Mouse (Mus musculus) forelimb bud, embryonic 11.5 days (tissue): ENCODE data around the gene Hoxd13.
A peak's percentile ranks its signal among the peaks of the same experiment; 100 is the strongest.

ENCODE experiments used
- DNase-seq: peaks from one replicate; pipeline ENCODE4 v3.0.0-alpha.2; 2012; ENCODE audit warnings: low read depth, low spot score

Gene Hoxd13

DNA sequence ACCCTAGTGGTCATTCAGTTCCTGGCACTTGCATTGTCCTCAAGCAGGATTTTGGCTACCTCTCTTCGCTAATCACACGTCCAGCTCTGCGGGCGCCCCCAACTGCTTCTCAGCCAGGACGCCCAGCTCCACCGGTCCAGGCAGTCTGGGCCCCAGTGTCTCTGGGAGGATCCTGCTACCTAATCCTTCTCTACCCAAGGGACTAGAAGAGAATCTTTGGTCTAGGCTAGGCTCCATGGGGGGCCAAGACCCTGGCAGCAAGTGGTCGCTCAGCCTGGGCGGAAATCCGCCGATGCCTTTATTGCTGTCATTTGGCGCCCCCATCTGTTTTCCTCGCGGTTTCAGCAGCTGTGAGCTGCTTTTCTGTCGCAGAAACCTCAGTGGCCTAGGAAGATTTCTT is 6.4 kb upstream of the Hoxd13 start:
- DNase-seq = peak; percentile 80

DNA sequence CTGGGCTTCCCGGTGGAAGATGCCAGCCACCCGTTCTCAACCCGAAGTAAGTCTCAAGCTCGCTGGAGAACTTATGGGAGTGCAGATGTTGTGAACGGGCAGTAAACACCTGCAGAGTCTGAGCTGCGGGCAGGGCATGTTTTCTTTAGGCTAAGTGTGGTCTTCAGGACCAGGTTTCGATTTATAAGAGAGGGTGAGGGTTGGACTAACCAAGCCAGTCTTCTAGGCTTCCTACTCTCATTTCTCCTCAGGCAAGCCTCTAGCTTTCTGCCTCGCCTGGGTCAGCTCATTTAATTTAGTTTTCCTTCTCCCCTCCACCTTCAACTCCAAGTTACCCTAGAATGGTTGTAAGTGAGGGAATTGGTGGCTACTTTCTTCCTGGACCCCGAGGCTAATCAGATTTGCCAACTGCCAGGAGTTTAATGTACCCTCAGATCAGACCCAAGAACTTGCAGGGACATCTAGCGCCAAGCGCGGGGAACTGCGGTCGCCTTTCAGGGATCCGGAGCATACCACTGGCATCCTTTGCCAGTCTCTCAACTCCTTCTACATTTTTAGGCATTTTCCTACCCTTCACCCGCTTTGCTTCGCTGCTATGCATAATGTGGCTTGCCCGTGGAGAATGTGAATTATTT is 4.7 kb upstream of the Hoxd13 start:
- DNase-seq = peak; percentile 79

DNA sequence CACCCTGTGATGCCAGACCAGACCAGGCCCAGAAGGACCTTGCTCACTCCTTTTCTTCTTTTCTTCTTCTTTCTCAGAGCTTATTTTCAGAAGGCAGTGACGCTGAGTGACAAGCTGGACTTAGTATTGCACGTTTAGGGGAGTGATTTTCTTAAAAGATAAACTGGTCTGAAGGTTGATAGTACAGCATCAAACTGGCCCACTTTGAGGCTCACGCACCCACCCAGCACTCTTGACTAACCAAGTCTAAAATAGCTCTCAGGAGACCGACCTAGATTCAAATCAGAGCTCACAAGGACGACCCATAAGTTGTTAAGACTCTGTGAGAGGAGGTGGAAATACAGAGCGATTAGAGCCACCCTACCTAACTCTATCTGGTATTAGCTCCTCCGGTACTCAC is 1.7 kb upstream of the Hoxd13 start:
- DNase-seq = no peak

DNA sequence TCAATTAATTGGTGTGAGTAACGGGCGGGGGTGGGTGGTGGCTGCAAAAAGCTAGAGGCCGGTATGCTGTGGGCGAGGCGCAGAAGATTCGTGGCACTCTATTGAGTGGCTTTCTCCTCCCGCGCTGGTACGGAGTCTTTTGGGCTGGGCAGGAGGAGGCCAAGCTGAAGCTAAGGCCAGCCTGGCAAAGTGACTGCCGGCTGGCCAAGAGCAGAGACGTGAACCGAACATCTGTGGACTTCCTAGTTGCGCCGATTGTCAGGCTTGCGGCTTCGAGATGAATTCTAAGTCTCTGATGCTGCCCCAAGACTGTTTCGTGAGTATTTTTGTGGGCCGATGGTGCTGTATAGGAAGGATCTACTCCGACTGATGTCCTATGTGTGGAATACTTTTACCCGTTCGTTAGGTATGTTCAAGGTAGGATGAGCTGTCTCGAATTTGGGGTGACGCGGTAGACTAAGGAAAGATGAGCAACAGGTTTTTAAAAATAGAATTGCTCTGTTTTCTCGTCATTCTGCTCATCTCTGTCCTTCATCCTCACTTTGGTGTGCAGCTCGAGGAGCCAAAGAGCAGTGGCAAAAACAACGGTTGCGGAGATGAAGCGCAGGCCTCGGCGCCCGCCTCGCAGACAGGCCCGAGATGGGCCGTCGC is 794 bp upstream of the Hoxd13 start:
- no peak for DNase-seq

DNA sequence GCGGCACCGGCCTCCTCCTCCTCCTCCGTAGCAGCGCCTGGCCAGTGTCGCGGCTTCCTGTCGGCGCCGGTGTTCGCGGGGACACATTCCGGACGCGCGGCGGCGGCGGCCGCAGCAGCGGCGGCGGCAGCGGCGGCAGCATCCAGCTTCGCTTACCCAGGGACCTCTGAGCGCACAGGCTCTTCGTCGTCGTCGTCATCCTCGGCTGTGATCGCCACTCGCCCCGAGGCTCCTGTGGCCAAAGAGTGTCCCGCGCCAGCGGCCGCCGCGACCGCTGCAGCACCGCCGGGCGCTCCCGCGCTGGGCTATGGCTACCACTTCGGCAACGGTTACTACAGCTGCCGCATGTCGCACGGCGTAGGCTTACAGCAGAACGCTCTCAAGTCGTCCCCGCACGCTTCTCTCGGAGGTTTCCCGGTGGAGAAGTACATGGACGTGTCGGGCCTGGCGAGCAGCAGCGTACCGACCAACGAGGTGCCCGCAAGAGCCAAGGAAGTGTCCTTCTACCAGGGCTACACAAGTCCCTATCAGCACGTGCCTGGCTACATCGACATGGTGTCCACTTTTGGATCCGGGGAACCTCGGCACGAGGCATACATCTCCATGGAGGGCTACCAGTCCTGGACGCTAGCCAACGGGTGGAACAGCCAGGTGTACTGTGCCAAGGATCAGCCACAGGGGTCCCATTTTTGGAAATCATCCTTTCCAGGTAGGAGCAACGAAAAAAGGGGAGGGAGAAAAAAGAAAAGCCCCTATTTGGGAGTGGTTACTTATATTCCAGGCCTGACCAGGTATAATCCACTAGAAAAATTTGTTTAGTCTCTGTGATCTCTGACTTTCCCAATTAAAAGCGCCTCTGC is 490 bp downstream of the Hoxd13 start:
- DNase-seq = no peak

DNA sequence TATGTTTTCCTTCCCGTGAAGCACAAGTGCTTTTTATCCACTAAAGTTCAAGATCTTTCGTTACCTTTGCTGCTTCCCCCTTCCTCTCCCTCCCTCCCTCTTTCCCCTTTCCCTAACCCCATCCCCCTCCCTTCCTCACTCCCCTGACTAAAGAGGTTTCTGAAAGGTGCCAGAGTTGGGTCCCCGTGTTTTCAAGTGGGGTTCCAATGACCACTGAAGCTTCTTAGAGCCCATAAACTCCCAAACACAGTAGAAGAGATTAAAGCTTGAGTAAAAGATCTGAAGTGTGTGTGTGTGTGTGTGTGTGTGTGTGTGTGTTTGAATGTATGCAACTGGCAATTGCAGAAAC is 1.1 kb downstream of the Hoxd13 start:
- DNase-seq = no peak

DNA sequence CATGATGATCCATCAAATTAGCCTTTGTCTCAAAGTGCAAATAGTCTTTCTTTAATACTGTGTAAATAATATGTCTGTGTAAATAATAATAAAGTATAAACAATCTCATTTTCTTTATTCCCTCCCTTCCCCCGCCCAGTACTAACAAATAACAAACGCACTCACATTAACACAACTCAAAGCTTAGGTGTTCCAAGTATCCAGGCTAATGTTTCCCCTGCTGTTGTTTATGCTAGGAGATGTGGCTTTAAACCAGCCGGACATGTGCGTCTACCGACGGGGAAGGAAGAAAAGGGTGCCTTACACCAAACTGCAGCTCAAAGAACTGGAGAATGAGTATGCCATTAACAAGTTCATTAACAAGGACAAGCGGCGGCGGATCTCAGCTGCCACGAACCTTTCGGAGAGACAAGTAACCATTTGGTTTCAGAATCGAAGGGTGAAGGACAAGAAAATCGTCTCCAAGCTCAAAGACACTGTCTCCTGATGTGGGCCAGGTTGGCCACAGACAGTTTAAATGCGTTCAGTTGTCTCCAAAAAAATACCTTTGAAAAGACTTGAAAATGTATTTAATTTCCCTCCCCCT is 1.6 kb downstream of the Hoxd13 start:
- DNase-seq = no peak

DNA sequence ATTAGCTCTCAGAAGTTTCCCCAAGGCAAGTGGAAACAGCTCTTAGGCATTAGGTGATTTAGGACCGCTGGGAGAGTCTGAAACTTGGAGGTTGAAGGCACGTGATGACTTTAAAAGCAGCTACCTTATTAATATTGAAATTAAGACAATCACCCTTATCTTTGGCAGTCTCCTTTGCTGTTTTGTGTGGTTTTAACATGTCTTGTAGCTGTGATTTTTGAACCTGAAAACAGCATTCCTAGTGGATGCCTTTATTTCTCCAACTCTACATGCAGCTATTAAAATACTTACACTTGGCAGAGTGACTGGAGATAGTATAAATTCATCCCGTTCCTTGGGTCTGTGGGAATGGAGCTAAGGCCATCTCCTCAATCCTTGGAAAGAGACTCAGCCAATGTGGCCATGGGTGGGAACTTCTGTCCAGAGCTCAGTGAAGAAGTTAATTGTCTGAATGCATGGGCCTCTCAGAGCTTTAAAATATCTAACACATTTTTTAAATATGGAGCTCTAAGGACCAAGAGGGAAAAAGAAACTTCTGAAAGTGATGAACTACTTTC is 2.6 kb downstream of the Hoxd13 start:
- DNase-seq = no peak

DNA sequence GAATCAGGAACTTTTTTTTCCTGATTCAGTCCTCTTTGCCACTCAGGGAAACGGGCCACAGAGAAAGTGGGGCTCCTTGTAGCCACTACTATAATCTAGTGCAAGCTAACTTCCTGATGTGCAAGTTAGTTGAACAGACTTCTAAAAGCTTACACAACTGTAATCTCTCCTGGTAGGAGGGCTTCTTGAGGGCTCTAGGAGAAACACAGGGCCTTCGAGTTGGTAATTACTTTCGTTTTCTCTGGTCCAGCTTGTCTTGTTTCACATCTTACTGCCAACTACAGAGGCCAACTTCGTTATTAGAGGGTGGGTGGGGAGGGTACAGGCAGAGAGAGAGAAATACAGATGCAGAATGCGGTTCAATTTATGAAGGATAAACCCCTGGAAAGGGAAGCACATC is 3.7 kb downstream of the Hoxd13 start:
- DNase-seq = no peak

DNA sequence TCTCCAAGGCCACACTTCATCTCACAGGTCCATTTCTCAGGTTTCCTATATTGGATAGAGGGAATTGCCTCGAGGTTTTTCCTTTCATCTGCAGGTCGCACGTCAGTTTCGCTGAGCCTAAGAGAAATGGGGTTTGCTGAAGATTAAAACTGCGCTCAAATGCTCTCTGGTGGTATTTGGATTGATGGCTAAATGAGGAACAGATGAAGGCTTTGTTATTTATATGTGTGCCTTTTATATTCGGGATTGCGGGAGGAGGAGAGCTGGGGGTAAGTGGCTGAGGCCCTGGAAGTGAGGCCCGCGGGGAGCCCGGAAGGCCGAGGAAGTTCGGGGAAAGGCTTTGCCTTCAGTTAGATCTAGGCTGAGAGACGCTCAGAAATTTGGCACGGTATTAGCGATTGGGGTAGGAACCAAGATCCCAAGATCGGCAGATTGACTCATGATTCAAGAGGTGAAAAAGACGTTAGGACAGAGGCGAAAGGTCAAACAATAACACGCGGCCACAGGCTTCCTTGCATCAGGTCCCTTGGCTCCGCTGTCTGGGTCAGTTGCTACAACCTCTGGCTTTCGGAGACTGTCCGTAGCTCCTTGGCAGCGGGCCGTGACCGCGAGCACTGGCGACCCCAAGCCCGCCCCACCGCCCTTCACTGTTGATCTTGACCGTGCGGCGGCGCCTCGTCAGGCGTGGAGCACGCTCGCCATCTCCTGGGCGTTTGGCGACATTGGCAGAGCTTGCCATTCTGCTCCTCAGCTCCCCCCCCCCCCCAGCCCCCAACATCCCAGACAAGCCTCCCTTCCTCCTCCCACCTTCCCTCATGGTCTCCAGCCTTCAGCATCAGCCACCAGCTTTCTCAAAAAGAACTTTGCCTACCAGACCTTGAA is 4.6 kb downstream of the Hoxd13 start:
- peak; percentile 89 for DNase-seq

DNA sequence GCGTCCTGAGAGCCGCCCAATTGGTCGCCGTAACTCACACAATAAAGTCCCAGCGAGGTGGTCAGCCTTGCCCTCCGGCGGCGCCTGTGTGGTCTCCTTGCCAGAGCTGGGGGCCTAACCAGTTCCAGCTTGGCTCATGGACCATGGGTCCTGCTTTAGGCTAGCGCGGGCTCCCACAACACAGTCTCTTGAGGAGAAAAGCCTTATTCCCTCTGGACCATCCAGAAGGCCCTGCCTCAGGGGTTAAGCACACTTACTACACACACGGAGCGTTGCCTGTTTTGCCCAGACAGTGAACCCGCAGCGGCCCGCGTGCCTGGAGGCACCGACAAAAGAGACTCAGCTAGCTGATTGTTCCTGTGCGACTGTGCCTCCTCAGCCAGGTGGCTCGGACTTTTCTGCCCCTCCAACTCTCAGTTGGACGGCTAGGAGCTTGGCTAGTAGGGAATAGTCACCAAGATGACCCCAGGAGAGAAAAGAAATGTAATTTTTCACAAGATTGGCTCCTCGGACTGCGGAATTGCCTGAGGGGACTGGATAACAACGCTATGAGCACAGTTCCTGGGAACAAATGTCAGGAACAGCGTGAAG is 5.8 kb downstream of the Hoxd13 start:
- peak; percentile 82 for DNase-seq

DNA sequence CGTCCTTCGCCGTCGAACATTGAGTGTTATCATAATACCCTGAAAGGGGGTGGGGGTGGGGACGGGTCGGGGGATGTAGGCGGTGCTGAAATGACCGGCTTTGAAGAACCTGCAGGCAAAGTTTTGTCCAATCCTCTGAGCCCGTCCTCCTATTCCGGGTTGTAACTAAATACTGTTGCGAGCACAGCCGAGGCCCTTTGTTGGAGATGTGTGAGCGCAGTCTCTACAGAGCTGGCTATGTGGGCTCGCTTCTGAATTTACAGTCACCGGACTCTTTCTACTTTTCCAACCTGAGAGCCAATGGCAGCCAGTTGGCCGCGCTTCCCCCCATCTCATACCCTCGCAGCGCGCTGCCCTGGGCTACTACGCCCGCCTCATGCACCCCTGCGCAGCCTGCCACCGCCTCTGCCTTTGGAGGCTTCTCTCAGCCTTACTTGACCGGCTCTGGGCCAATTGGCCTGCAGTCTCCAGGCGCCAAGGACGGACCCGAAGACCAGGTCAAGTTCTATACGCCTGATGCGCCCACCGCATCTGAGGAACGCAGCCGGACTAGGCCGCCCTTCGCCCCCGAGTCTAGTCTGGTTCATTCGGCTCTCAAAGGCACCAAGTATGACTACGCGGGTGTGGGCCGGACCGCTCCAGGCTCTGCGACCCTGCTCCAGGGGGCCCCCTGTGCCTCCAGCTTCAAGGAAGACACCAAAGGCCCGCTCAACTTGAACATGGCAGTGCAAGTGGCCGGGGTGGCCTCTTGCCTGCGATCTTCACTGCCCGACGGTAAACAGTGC is 7.0 kb downstream of the Hoxd13 start, which contains the start of gene Hoxd12:
TSS of gene Hoxd12 (plus strand) at position 133 of the 785 bp plus-strand sequence.
- DNase-seq = peak; percentile 74

DNA sequence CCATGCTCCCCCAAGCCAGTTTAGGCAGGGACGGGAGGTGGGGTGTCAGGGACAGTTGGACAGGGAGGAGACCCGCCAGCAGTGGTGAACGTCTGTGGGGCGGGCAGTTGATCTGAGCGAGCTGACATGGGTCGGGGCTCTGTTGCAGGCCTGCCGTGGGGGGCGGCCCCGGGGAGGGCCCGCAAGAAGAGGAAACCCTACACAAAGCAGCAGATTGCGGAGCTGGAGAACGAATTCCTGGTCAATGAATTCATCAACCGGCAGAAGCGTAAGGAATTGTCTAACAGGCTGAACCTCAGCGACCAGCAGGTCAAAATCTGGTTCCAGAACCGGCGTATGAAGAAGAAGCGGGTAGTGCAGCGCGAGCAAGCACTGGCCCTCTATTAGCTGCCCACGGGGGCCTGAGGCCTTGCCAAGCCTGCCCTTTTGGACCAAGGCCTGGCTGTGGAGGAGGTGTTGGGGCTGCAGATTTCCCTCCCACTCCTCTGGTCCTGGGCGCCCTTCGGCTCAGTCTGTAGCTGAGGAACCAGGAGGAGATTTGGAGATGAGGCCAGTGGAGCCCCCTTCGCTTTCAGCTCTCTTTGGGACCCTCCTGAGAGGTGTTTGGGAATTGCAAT is 7.7 kb downstream of the Hoxd13 start:
- no peak for DNase-seq

DNA sequence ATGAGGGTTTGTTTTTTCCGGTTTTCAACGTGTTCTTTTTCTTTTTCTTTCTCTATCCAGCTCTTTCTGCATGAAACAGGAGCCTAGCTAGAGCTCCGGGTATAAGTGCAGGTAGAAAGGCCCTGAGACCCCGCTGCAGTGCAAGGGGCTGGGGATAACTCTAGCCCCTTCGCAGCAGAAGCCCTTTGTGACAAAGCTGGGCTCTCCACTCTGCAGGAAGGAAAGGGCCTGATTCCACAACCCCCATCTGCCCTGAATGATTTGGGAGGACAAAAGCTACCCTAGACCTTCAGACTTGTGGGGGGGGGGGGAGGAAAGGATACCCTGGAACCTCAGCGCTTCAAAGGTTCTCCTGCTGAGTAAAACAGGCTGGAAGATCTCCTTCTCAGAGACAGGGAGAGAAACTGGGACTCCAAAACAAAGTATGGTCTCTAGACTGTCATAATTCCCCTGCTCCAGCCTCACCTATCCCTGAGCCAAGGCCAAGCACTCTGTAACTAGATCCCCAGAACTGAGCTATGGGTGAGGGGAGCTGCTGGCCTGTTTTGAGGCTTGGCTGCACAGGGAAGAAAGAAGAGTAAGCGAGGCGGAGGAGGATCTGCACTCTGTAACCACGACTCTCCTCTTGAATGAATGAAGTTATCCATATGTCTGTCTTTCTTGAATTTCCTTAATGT is 8.4 kb downstream of the Hoxd13 start:
- DNase-seq = no peak

DNA sequence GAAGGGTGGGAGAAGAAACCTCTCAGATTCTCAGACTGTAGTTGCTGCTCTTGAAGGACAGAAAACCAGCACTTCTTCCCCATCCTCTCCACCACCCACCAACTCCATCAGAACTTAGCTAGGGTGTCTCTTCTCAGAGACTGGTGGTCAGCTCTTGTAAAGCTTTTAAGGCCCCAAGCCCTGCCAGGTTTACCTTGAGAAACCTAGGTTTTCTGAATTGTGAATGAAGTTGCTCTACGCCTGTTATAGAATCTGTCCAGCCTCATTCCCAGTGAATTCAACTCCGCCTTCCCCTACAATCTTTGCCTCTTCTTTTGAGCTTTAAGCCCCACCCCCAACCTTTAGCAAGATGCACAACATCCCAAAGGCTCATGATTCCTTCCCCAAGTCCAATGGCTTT is 9.0 kb downstream of the Hoxd13 start:
- DNase-seq = no peak

DNA sequence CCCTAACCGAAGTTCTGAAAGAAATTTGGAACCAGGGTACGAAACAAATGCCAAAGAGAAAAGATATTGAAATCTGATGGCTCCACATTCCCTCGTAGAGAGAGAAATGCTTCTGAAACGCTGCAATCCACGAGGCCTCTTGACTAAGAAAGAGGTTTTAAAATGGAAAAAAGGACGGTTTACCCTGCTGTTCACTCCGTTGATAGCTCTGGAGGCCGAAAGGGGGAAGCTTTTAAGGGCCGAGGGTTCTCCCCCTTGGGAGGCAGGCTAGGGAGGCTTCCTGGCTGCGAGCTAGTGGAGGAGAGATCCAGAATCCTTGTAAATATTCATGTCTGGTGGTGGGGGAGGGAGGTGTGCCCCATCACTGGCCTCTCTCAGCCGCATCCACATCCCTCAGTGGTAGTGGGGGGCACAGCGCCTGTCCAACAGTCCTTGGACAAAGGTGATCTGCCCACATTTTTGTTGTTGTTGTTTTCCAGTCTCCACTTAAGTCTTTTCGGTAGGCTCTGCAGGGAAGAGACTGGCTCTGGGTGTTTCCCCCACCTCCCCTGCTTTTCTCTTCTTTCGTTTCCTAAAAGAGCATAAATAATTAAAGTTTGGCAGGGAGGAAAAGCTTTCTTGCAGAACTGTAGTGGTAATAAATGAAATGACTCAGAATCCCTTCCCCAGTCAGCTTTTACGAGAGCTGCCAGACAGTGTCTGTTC is 10.9 kb downstream of the Hoxd13 start, which contains the start of gene Hoxd11:
TSS of gene Hoxd11 (plus strand) at position 667 of the 705 bp plus-strand sequence.
- no peak for DNase-seq

DNA sequence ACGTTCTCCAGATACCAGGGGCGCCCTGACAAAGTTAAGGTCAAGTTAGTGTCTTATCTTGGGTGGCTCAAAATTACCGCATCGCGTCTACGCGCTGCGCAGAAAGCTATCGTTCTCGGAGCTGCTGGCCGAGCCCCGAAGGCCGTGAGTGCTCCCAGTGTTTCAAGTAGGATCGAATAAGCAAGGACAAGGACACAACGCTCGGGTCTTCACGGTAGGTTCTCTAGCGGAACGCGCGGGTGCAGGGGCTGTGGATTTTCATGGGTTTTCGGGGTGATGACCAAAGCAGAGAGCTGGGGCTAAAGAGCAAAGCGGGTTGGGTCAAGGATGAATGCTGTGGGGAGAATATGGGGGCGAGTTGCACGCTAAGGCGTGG is 11.5 kb downstream of the Hoxd13 start:
- DNase-seq = no peak

DNA sequence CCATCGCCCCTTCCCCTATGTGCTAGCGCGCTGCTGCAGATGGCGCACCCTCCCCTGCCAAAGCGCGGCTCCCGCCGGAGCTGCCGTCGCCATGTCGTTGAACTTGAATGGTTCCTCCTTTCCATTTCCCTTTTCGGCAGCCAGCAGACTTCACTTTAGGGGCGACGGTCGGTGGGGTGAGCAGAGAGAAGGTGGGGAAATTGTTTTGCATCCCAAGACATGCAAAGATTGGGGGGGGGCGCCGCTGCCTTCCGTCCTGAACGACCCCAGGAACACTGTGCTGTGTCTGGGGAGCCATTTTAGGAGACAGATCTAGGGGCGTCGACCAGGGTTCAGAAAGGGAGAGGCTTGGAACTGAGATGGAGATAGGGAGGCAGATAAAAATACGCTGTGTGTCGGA is 11.9 kb downstream of the Hoxd13 start:
- DNase-seq = no peak
